Mouse (Mus musculus) layer of hippocampus, adult 9-10 months (tissue): ENCODE data around the gene Zranb1.

ENCODE experiments used
- DNase-seq: peaks from one replicate; pipeline ENCODE4 v3.0.0; 2022; ENCODE audit warnings: low spot score

Gene Zranb1

DNA sequence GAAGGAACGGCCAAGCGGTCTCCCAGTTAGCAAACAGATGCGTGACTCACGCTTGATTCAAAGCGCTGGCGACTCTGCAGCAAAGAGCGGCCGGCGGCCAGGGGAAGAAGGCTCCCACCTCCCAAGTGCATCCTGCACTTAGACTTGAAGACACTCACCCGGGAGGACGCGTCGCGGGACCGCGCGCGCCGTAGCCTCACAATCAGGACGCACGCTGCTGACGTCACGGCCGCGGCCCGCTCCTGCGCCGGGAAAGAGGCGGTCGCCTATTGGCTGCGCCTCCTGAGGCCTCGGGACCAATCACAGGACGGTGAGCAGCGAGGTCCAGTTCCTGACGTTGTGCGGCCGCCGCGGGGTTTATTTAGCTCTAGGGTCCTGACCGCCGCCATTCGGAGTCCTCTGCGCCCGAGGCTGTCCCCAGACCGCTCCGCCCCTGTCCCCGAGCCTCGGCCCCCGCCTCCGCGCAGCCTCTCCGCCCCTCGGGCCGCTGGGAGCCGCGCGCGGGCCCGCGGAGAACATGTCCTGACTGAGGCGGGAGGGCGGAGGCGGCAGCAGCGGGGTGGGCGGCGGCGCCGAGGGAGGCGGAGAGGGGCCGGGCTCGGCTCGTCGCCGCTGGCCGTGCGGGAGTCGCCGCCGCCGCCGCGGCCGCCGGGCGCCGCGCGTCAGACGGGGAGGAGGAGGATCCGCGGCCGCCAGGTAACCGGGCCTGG, at the start of gene Zranb1:
TSS of gene Zranb1 (plus strand) at position 293 of the 710 bp plus-strand sequence.
- peak; percentile 97 for DNase-seq

GRCm38 (mm10) chr7:132882343-132882742, 48.6 kb upstream of the Zranb1 start:
- no peak for DNase-seq

DNA sequence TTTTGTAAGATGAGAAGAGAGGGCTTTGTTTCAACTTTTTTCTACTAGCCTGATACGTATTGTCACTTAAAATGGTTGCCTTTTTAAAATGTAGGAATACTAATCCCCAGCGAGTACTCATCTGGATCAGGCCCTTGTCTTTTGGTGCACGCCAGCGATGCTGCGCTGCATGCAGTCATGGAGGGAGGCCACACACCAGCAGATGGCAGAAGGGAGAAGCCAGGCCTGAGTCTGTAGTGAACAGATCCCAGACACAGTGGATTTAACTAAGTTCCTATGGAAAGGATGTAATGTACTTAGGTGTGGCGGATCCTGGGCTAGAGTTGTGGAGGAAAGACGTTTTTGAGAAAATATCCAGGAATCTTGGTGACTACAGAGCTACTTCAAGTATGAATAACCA, 46.9 kb upstream of the Zranb1 start:
- no peak for DNase-seq

DNA sequence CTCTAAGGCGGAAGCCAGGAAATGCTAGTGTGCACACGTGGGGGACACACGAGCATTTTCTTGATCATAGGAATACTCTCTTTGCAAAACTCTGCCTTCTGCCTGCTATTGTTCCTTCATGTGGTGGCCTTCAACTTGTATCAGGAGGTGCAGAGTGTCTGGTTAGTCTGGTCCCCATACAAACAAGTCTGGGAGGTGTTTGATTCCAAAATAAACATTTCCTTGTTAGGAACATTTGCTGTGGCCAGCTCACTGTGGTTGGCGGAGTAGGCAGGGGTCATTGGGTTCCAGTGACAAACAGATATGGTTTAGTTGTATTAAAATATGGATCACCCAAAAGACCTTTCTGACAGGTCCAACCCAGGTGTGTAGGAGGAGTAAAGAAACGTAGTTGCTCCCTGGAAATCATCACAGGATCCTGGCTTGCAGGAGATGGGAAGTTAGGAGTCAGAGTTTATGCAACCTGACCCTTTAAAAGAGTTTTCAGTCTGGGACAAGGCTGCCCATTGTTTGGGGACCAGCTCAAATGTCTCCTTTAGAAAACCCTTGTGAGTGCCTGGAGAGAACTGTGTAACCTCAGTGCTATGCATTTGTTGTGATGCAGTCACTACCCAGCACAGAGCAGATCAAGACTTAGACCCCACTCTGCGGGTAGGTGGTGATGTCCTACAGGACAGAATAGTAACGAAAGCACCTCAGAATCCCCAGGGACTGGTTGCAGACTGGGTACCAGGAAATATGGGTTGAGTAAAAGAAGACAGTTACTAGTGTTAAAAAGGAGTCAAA, 43.7 kb upstream of the Zranb1 start:
- DNase-seq: no peak

GRCm38 (mm10) chr7:132888052-132888451, 42.9 kb upstream of the Zranb1 start:
- no peak for DNase-seq

- no peak for DNase-seq
Measured at GRCm38 (mm10) chr7:132888518-132889249, 42.3 kb upstream of the Zranb1 start.

DNA sequence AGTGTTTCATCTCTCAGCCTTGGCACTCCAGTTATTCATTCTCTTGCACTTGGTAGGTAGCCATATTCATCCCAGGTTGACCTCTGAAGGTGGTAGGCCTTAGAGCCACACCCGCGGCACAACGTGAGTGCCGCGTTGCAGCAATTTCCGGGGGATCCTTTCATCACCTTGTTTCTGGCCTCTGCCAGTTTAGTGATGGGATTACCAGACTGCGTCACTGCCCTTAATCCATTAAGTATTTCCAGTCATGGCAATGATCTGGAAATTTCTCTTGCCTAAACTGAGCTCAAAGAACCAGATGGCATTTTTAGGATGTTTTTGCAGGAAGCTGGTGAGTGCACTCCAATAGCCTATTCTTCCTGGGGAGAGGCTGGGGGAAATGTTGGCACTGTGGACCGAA, 41.3 kb upstream of the Zranb1 start:
- no peak for DNase-seq

DNA sequence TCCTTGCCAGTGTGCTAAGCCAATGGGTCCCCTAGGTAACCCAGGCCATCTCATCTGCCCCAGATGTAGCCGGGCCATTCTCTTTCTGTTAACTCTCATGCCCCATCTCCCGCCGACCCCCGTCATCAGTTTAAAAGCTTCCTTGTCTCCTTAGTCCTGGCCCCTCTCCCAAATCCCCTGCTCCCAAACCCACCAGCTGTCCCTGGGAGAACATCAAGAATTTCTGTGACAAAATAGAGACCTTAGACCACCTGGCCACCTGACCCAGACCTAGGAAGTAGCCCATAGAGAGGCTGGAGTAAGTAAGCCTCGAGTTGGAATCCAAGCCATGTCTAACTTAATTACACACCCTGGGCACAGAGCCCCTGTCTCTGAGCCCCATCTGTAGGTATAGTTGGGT, 40.7 kb upstream of the Zranb1 start:
- no peak for DNase-seq

GRCm38 (mm10) chr7:132891561-132892310, 39.2 kb upstream of the Zranb1 start:
- peak; percentile 20 for DNase-seq

DNA sequence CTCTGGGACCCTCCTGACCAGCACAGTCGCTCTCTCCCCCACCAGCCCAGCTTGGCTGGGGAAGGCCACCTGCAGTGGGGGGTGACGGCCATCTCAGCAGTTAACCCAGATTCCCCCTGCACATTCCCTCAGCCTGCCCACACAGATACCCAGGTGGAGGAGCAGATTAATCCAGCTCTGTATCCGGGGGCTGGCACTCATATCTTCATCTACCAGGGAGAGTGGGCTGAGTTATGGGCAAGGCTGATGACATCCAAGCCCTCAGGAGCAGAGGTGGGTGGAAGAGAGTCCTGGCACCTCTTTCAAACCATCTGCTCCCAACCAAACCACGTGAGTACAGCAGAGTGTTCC, 38.7 kb upstream of the Zranb1 start:
- no peak for DNase-seq

GRCm38 (mm10) chr7:132892806-132893205, 38.1 kb upstream of the Zranb1 start:
- no peak for DNase-seq

DNA sequence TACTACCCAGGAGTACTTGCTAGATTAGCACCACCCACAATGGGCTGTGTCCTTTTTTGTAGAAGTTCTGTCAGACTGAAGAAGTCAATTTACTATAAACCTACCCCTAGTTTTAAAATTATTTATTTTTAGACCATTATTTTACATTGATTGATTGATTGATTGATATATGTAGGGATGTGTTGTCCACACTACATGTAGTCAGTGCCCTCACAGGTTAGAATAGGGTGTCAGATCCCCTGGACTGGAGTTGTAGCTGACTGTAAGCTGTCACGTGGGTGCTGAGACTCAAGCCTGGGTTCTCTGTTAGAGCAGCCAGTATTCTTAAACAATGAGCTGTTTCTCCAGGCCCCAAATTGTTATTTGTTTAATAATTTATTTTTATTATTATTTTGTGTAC, 37.6 kb upstream of the Zranb1 start:
- DNase-seq: no peak

- DNase-seq: no peak
Measured at GRCm38 (mm10) chr7:132894841-132895555, 35.9 kb upstream of the Zranb1 start.

- DNase-seq: no peak
Measured at GRCm38 (mm10) chr7:132896206-132896815, 34.6 kb upstream of the Zranb1 start.

DNA sequence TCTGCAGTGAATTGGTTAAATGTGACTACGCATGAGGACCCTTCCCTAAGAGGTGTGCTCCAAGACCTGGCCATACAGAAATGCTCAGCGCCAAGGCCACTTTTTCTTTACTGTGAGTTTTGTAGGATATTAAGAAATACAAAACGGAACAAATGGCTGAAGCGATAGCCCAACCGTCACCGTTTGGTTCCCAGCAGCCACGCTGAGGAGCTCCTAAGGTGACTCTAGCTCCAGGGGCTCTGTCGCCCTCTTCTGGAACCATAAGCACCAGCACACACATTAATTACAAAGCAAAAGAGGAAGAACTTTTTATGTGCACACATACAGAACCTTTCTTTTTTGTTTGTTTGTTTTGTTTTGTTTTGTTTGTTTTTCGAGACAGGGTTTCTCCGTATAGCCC, 33.7 kb upstream of the Zranb1 start:
- DNase-seq: no peak

DNA sequence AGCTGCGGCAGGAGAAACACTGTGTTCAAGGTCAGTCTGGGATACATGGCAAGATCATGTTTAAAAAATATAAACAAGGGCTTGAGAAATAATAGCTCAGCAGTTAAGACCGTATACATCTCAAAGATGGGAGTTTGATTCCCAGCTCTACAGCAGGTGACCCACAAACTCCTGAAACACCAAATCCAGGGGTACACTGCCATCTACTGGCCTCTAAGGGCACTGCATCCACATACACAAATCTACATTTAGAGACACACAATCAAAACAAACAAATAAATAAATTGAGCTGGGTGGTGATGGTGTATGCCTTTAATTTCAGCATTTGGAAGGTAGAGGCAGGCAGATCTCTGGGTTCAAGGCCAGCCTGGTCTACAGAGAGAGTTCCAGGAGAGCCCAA, 32.7 kb upstream of the Zranb1 start:
- DNase-seq: no peak

GRCm38 (mm10) chr7:132900826-132901531, 30.0 kb upstream of the Zranb1 start:
- no peak for DNase-seq

- DNase-seq: no peak
Measured at GRCm38 (mm10) chr7:132903796-132904195, 27.1 kb upstream of the Zranb1 start.

DNA sequence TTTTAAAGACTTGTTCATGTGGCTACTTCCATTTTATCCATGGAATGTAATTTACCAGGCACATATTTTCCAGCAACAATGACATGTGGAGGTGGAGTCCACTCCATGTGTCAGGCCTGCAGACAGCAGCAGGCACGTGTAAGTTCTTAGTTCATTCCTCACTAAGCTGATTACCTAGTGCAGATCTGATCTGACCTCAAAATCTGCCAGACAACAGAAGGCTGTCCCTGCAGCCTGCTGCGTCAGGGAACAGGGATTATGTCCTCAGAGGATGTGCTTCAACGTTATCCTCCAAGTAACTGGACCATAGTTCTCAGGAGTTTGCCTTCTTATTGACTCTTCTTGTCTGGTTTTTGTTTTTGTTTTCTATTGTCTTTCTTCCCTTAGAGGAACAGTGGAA, 9.0 kb upstream of the Zranb1 start:
- DNase-seq: no peak

DNA sequence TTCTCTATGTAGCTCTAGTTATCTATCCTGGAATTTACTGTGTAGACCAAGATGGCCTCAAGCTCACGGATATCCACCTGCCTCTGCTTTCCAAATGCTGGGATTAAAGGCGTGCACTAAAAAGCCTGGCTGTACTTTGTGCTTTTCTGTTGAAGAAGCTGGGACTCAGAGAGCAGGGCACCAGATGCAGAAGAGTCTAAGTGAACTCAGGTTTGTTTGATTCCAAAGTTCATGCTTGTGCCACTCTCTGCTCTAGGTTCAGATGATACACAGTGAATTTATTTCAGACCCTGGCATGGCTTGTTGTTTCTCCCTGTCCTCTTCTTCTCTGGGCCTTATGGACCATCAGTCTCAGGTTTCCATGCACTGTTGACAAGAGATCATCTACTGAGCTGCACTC, 5.7 kb upstream of the Zranb1 start:
- DNase-seq: no peak

- no peak for DNase-seq
Measured at GRCm38 (mm10) chr7:132927201-132927600, 3.7 kb upstream of the Zranb1 start.
